Mouse (Mus musculus): ENCODE measurements at regions not wholly inside any gene's neighbourhood (a gene's known extent, or its start where the extent isn't known, plus 50 kb on each side); places are given as distances from the start of the nearest gene placed in this dataset.

GRCm38 (mm10) chr15:97541646-97542045 lies 164.0 kb downstream of the Rpap3 start:
- H3K9ac ChIP-seq (ENCODE audit: low read depth, low read length), result no peak overlapping the region
- no peak for DNase-seq (ENCODE audit: extremely low read depth, low read depth, low spot score)
- H3K4me1 ChIP-seq (ENCODE audit: control insufficient read depth, insufficient read depth, low read length), result no peaks in the 10 kb centered on the region
- H3K27ac ChIP-seq (replicated peaks; ENCODE audit: insufficient read depth, low read depth, low read length), result no peak overlapping the region
- H3K79me2 ChIP-seq (ENCODE audit: control insufficient read depth, insufficient read depth, low read length), result no peaks in the 10 kb centered on the region
- H3K36me3 ChIP-seq (ENCODE audit: control insufficient read depth, insufficient read depth, low read length), result no peaks in the 10 kb centered on the region
- 91% methylated on average over 9 of the region's 9 CpGs for WGBS
- H3K27me3 ChIP-seq (ENCODE audit: control insufficient read depth, insufficient read depth, low read length), result no peaks in the 10 kb centered on the region
- TF ChIP-seq POLR2A (IDR thresholded peaks at IDR 0.05; ENCODE audit: extremely low read depth, insufficient read depth, low read length) (no peak), CTCF (IDR thresholded peaks at IDR 0.05; ENCODE audit: low read depth, low read length) (no peak)
- H3K4me3 ChIP-seq (ENCODE audit: insufficient read depth, low read depth, low read length), result no peak overlapping the region

GRCm38 (mm10) chr15:97536145-97536544 lies 169.5 kb downstream of the Rpap3 start:
- TF ChIP-seq POLR2A (IDR thresholded peaks at IDR 0.05; ENCODE audit: extremely low read depth, insufficient read depth, low read length) (no peak), CTCF (IDR thresholded peaks at IDR 0.05; ENCODE audit: low read depth, low read length) (no peak)
- Histone ChIP-seq H3K4me3 (ENCODE audit: insufficient read depth, low read depth, low read length) (no peak overlapping the region), H3K27ac (replicated peaks; ENCODE audit: insufficient read depth, low read depth, low read length) (no peak overlapping the region), H3K27me3 (ENCODE audit: control insufficient read depth, insufficient read depth, low read length) (no peaks in the 10 kb centered on the region), H3K79me2 (ENCODE audit: control insufficient read depth, insufficient read depth, low read length) (no peaks in the 10 kb centered on the region), H3K9ac (ENCODE audit: low read depth, low read length) (no peak overlapping the region), H3K36me3 (ENCODE audit: control insufficient read depth, insufficient read depth, low read length) (no peaks in the 10 kb centered on the region), H3K4me1 (ENCODE audit: control insufficient read depth, insufficient read depth, low read length) (no peaks in the 10 kb centered on the region)
- WGBS, result 92% methylated on average over 12 of the region's 12 CpGs
- no peak for DNase-seq (ENCODE audit: extremely low read depth, low read depth, low spot score)

- no peak for TF ChIP-seq POLR2A (IDR thresholded peaks at IDR 0.05; ENCODE audit: extremely low read depth, insufficient read depth, low read length)
- TF ChIP-seq CTCF (IDR thresholded peaks at IDR 0.05; ENCODE audit: low read depth, low read length), result no peak
- no peaks in the 10 kb centered on the region for H3K79me2 ChIP-seq (ENCODE audit: control insufficient read depth, insufficient read depth, low read length)
- no peak overlapping the region for H3K9ac ChIP-seq (ENCODE audit: low read depth, low read length)
- H3K4me3 ChIP-seq (ENCODE audit: insufficient read depth, low read depth, low read length), result no peak overlapping the region
- no peaks in the 10 kb centered on the region for H3K4me1 ChIP-seq (ENCODE audit: control insufficient read depth, insufficient read depth, low read length)
- WGBS, result 81% methylated on average over 5 of the region's 5 CpGs
- H3K27me3 ChIP-seq (ENCODE audit: control insufficient read depth, insufficient read depth, low read length), result no peaks in the 10 kb centered on the region
- no peaks in the 10 kb centered on the region for H3K36me3 ChIP-seq (ENCODE audit: control insufficient read depth, insufficient read depth, low read length)
- DNase-seq (ENCODE audit: extremely low read depth, low read depth, low spot score), result no peak
- no peak overlapping the region for H3K27ac ChIP-seq (replicated peaks; ENCODE audit: insufficient read depth, low read depth, low read length)
These were observed 170.7 kb downstream of the Rpap3 start for GRCm38 (mm10) chr15:97534878-97535277.

GRCm38 (mm10) chr15:97533553-97534291 lies 171.9 kb downstream of the Rpap3 start:
- H3K27ac ChIP-seq (replicated peaks; ENCODE audit: insufficient read depth, low read depth, low read length), result no peak overlapping the region
- no peaks in the 10 kb centered on the region for H3K79me2 ChIP-seq (ENCODE audit: control insufficient read depth, insufficient read depth, low read length)
- H3K4me3 ChIP-seq (ENCODE audit: insufficient read depth, low read depth, low read length), result no peak overlapping the region
- 74% methylated on average over 12 of the region's 12 CpGs for WGBS
- no peak for TF ChIP-seq CTCF (IDR thresholded peaks at IDR 0.05; ENCODE audit: low read depth, low read length)
- no peak for TF ChIP-seq POLR2A (IDR thresholded peaks at IDR 0.05; ENCODE audit: extremely low read depth, insufficient read depth, low read length)
- H3K9ac ChIP-seq (ENCODE audit: low read depth, low read length), result no peak overlapping the region
- no peaks in the 10 kb centered on the region for H3K4me1 ChIP-seq (ENCODE audit: control insufficient read depth, insufficient read depth, low read length)
- H3K27me3 ChIP-seq (ENCODE audit: control insufficient read depth, insufficient read depth, low read length), result no peaks in the 10 kb centered on the region
- H3K36me3 ChIP-seq (ENCODE audit: control insufficient read depth, insufficient read depth, low read length), result no peaks in the 10 kb centered on the region
- DNase-seq (ENCODE audit: extremely low read depth, low read depth, low spot score), result peak; percentile 5

GRCm38 (mm10) chr15:97532346-97532910 lies 173.2 kb downstream of the Rpap3 start:
- H3K9ac ChIP-seq (ENCODE audit: low read depth, low read length), result no peak overlapping the region
- no peak overlapping the region for H3K4me3 ChIP-seq (ENCODE audit: insufficient read depth, low read depth, low read length)
- H3K79me2 ChIP-seq (ENCODE audit: control insufficient read depth, insufficient read depth, low read length), result no peaks in the 10 kb centered on the region
- no peaks in the 10 kb centered on the region for H3K36me3 ChIP-seq (ENCODE audit: control insufficient read depth, insufficient read depth, low read length)
- no peak for DNase-seq (ENCODE audit: extremely low read depth, low read depth, low spot score)
- no peaks in the 10 kb centered on the region for H3K27me3 ChIP-seq (ENCODE audit: control insufficient read depth, insufficient read depth, low read length)
- TF ChIP-seq POLR2A (IDR thresholded peaks at IDR 0.05; ENCODE audit: extremely low read depth, insufficient read depth, low read length) (no peak), CTCF (IDR thresholded peaks at IDR 0.05; ENCODE audit: low read depth, low read length) (no peak)
- no peaks in the 10 kb centered on the region for H3K4me1 ChIP-seq (ENCODE audit: control insufficient read depth, insufficient read depth, low read length)
- WGBS, result 72% methylated on average over 10 of the region's 10 CpGs
- H3K27ac ChIP-seq (replicated peaks; ENCODE audit: insufficient read depth, low read depth, low read length), result no peak overlapping the region
